Comparison of ENCODE assay signal across 8 mouse cellular contexts in genomic region chr17:25716711-25717637, GRCm38 (mm10). TPM values are rescaled to one million over a fixed set of nuclear protein-coding genes. Genes with fewer than 3 reads are reported as not detected.
DNase-seq lines count a peak whose midpoint lies in the region; ATAC-seq and TF ChIP-seq lines count a peak whose summit lies in the region.

Gng13 (plus strand) TSS chr17:25717171.

- WGBS in heart, embryonic 15.5 days: 2% methylated on average over 45 of the region's 45 CpGs
- 2% methylated on average over 45 of the region's 45 CpGs for WGBS in hindbrain, embryonic 10.5 days

- no peak for TF ChIP-seq CTCF in cortical plate, adult 2 months (IDR thresholded peaks at IDR 0.05; ENCODE audit: extremely low read depth, insufficient read depth, low read length)

- H3K4me2 ChIP-seq in heart, embryonic 15.5 days: peak within 1 kb of the TSS; percentile 86

- peak within 1 kb of the TSS; percentile 52 for H3K9ac ChIP-seq in heart, embryonic 15.5 days

- H3K9me3 ChIP-seq in heart, embryonic 15.5 days (replicated peaks): no peaks in the 10 kb centered on the region
- no peaks in the 10 kb centered on the region for H3K9me3 ChIP-seq in hindbrain, embryonic 10.5 days

- peak; percentile 19 for ATAC-seq in heart, embryonic 15.5 days (replicated peaks; ENCODE audit: insufficient number of reproducible peaks, insufficient read depth, low FRiP score, low read depth)

- H3K27me3 ChIP-seq in heart, embryonic 15.5 days: peaks cover 32% of the 10 kb centered on the region
- H3K27me3 ChIP-seq in hindbrain, embryonic 10.5 days (ENCODE audit: insufficient read depth, poor library complexity, severe bottlenecking): peaks cover 45% of the 10 kb centered on the region

- peak within 1 kb of the TSS; percentile 45 for H3K4me3 ChIP-seq in heart, embryonic 15.5 days
- H3K4me3 ChIP-seq in cortical plate, adult 2 months (ENCODE audit: insufficient read depth, low read length): peak within 1 kb of the TSS; percentile 66
- peak within 1 kb of the TSS; percentile 53 for H3K4me3 ChIP-seq in hindbrain, embryonic 10.5 days

- H3K4me1 ChIP-seq in heart, embryonic 15.5 days (replicated peaks): peaks cover 16% of the 10 kb centered on the region
- H3K4me1 ChIP-seq in cortical plate, adult 2 months (ENCODE audit: control insufficient read depth, insufficient read depth, low read length): no peaks in the 10 kb centered on the region
- H3K4me1 ChIP-seq in hindbrain, embryonic 10.5 days (replicated peaks): peaks cover 30% of the 10 kb centered on the region

- H3K27ac ChIP-seq in heart, embryonic 15.5 days: no peak within 1 kb of the TSS
- 0 out of 2 replicates have a peak within 1 kb of the TSS, but pooled peaks have one; percentile 47 for H3K27ac ChIP-seq in cortical plate, adult 2 months (ENCODE audit: insufficient read depth, low read length)
- peak within 1 kb of the TSS; percentile 46 for H3K27ac ChIP-seq in hindbrain, embryonic 10.5 days

- intact Hi-C loops in left cerebral cortex, postnatal 10 days (cut with DNase I): no loop called here

- no peak for DNase-seq in heart, adult 9 months (ENCODE audit: low spot score in 2 of 2)
- peak; percentile 39 for DNase-seq in hindbrain, embryonic 10.5 days (ENCODE audit: low spot score)
- DNase-seq in left cerebral cortex, postnatal 10 days (ENCODE audit: extremely low spot score in 1 of 2, low spot score in 2 of 2): no peak
- DNase-seq in neural tube, embryonic 10.5 days (ENCODE audit: extremely low spot score, low spot score): peak; percentile 44
- no peak for DNase-seq in ovary, postnatal 10 days (ENCODE audit: low spot score)
- no peak for DNase-seq in thymus, postnatal 14 days

- no peak for TF ChIP-seq POLR2A in cortical plate, adult 2 months (IDR thresholded peaks at IDR 0.05; ENCODE audit: extremely low read depth, insufficient read depth, low read length)

- peaks cover 9% of the 10 kb centered on the region; the same call in 1 of the 2 replicates for H3K36me3 ChIP-seq in heart, embryonic 15.5 days
- H3K36me3 ChIP-seq in hindbrain, embryonic 10.5 days: peaks cover 37% of the 10 kb centered on the region

RNA-seq across cellular contexts. Expression of gene Gng13, which starts in this region (rescaled TPM):
- 1.0 and 2.0 TPM in 2 replicates for polyA plus RNA-seq in heart, embryonic 15.5 days (2015; fragmentation: Nextera tagmentation; extraction: Ambion mirVana)
- 438 and 442 TPM in 2 replicates for polyA plus RNA-seq in cortical plate, adult 2 months (2012; rRNA removed)
- polyA plus RNA-seq in hindbrain, embryonic 10.5 days (2016; fragmentation: Nextera tagmentation; extraction: Ambion mirVana): 2.4 and 4.4 TPM in 2 replicates
- 10 to 100 TPM; 86.1 to 88.9 TPM for total RNA-seq in left cerebral cortex, postnatal 10 days (2021)

Comparison
In these comparisons a context has a peak if more than half of its experiments do, and no peak if none do; other contexts are left out.
1. RNA of gene Gng13 (polyA plus RNA-seq): 438 to 442 TPM in cortical plate, adult 2 months; 2.4 to 4.4 TPM in hindbrain, embryonic 10.5 days and 1.0 to 2.0 TPM in heart, embryonic 15.5 days; every median in the first group is over 10 times any median in the second.
2. DNase-seq: peak in hindbrain, embryonic 10.5 days (single experiment) and neural tube, embryonic 10.5 days (single experiment); none in heart, adult 9 months (0 of 2), left cerebral cortex, postnatal 10 days (0 of 2), ovary, postnatal 10 days (single experiment) and thymus, postnatal 14 days (single experiment).
3. Peak in every context shown above with its lines, with median percentiles within 50 percentile points of each other: H3K4me3 ChIP-seq.